Mouse (Mus musculus) testis, postnatal 10 days (tissue): ENCODE results near the gene Vmn1r175.
"Not testable (repeated sequence)": the region's sequence is repeated elsewhere in the genome, so short reads cannot be mapped to it uniquely, and the experiment has no call there.

Source experiments
- DNase-seq: peaks from one replicate; pipeline ENCODE4 v3.0.0; 2021; ENCODE audit warnings: low spot score

Vmn1r175 gene

DNA sequence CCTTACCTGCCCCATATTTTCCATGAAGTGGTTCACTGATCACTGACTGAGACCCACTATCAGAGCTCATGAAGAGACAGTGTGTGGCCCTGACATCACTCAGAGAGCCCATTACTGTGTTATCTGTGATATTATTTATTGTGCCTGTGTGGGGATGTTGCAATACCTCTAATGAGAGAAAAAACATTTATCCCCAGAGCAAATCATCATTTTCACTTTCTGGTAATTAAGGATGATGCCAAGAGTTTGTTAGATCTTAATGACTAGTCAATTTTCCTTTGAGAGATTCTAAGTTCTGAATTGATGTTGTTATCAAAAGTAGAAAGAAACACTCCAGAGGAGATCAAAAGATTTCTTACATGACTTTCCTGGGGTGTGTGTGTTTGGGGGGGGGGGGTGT is at the start of gene Vmn1r175:
TSS of gene Vmn1r175 (minus strand) at position 101 of the 400 bp plus-strand sequence.
- DNase-seq: not testable (repeated sequence)

DNA sequence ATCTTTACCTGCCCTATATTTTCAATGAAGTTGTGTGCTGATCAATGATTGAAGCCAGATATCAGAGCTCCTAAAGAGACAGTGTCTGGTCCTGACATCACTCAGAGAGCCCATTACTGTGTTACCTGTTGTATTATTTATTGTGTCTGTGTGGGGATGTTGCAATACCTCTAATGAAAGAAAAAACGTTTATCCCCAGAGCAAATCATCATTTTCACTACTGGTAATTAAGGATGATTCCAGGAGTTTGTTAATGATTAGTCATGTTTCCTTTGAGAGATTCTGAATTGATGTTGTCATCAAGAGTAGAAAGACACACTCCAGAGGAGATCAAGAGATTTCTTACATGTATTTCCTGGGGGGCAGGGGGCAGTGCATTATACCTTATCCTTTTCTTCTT is 26.8 kb upstream of the Vmn1r175 start, which contains the start of gene Vmn1r176:
TSS of gene Vmn1r176 (minus strand) at position 101 of the 400 bp plus-strand sequence.
- not testable (repeated sequence) for DNase-seq

DNA sequence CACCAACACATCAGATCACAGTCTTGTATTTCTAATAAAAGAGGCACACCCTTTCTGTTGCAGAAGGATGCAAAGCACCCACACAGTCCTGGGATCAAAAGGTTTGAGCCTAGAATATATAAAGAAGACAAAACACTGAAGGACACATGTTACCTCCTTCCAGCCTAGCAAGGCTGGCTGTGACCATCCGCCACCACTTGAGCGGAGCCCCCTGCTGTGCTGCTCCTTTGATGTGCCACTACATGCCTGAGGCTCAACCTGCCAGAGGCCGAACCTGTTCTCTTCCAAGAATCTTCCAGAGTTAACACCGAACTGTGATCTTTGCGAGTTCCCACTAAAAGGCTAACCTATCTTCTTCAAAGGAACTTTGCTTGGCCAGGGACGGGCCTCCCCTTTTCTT is 25.9 kb downstream of the Vmn1r175 start:
- DNase-seq: no peak
